Mouse (Mus musculus): ENCODE measurements at regions not wholly inside any gene's neighbourhood (a gene's known extent, or its start where the extent isn't known, plus 50 kb on each side); places are given as distances from the start of the nearest gene placed in this dataset.

GRCm38 (mm10) chr3:33498645-33499044, 301.0 kb upstream of the Ttc14 start:
- no peak for DNase-seq

- DNase-seq, result no peak
These were observed 291.4 kb upstream of the Ttc14 start for GRCm38 (mm10) chr3:33508277-33508676.

- no peak for DNase-seq
These were observed 255.5 kb upstream of the Ttc14 start for GRCm38 (mm10) chr3:33544161-33544560.

- DNase-seq, result no peak
These were observed 236.8 kb upstream of the Ttc14 start for GRCm38 (mm10) chr3:33562670-33563360.

GRCm38 (mm10) chr3:33580599-33580998, 219.0 kb upstream of the Ttc14 start:
- DNase-seq, result no peak

- DNase-seq, result no peak
These were observed 185.4 kb upstream of the Ttc14 start for GRCm38 (mm10) chr3:33614206-33614605.

- DNase-seq, result no peak
These were observed 182.8 kb upstream of the Ttc14 start for GRCm38 (mm10) chr3:33616871-33617270.

- DNase-seq, result no peak
These were observed 166.6 kb upstream of the Ttc14 start for GRCm38 (mm10) chr3:33632928-33633514.

GRCm38 (mm10) chr3:33658597-33658996, 141.0 kb upstream of the Ttc14 start:
- DNase-seq, result peak; percentile 1

Measured in cerebellum, adult 9-10 months (tissue).